Mouse (Mus musculus): ENCODE data around the gene Nags. TPM values are rescaled to one million over a fixed set of nuclear protein-coding genes. Genes with fewer than 3 reads are reported as not detected.

Gene Nags
- polyA plus RNA-seq, 1 experiment from 2014 or later: 0.91 TPM

DNA sequence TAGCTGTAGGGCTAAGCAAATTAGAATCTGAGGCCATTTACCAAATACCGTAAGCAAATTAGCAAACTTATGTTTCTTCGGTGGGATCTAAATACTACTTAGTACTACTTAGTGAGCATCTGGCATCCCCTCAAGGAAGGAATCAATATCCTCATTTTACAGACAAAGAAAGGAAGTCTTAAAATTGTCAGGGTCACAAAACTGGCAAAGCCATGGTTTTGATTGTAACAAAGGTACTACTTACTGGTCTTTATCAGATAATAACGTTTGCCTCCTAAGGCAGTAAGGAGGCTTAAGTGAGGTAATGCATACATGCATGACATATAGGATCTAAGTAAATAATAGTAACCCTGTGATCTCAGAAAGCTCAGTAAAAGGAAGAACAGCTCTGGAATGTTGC lies 40.4 kb downstream of the Nags start:
- Histone ChIP-seq H3K4me3 (ENCODE audit: low read depth, low read length) (peak overlapping the region; percentile 84; the same call in 1 of the 2 replicates), H3K27ac (ENCODE audit: low read length) (peak overlapping the region; percentile 91; the same call in 1 of the 2 replicates), H3K9ac (replicated peaks; ENCODE audit: low read depth) (no peak overlapping the region), H3K4me1 (ENCODE audit: insufficient read depth, low read depth, low read length) (no peaks in the 10 kb centered on the region), H3K9me3 (ENCODE audit: low read length) (no peaks in the 10 kb centered on the region), H3K36me3 (ENCODE audit: insufficient read depth, low read length) (no peaks in the 10 kb centered on the region), H3K27me3 (replicated peaks; ENCODE audit: insufficient read depth, low read length) (no peaks in the 10 kb centered on the region), H3K4me2 (replicated peaks; ENCODE audit: low read depth, low read length) (peak overlapping the region; percentile 84)
- no peak for TF ChIP-seq EP300 (IDR thresholded peaks at IDR 0.05)
- DNase-seq (ENCODE audit: low spot score): no peak
- ATAC-seq: no peak
- 35% methylated on average over 3 of the region's 3 CpGs for WGBS

DNA sequence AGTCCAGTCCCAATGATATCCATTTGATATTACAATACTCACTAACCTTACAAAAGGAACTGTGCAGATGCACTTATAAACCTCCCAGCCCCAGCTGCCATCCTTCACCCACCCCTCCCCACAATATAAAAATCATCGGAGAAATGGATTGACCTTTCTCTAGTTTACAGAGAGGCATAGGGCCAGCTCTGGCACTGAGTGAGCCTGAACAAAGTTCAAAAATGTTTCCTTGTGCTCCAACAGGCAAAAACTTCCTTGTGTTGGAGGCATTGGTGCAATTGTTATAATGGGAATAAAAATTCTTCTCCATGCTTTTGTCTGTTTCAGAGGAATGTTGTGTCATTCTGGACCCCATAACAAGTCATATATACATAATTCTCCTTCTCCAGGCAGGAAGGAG lies 40.9 kb downstream of the Nags start:
- ATAC-seq (no peak), DNase-seq (ENCODE audit: low spot score) (no peak)
- Histone ChIP-seq H3K9me3 (ENCODE audit: low read length) (no peaks in the 10 kb centered on the region), H3K4me2 (replicated peaks; ENCODE audit: low read depth, low read length) (no peak overlapping the region), H3K27ac (ENCODE audit: low read length) (no peak overlapping the region), H3K27me3 (replicated peaks; ENCODE audit: insufficient read depth, low read length) (no peaks in the 10 kb centered on the region), H3K4me1 (ENCODE audit: insufficient read depth, low read depth, low read length) (no peaks in the 10 kb centered on the region), H3K36me3 (ENCODE audit: insufficient read depth, low read length) (no peaks in the 10 kb centered on the region), H3K9ac (replicated peaks; ENCODE audit: low read depth) (no peak overlapping the region), H3K4me3 (ENCODE audit: low read depth, low read length) (no peak overlapping the region)
- TF ChIP-seq CTCF (IDR thresholded peaks at IDR 0.05): no peak
- TF ChIP-seq EP300 (IDR thresholded peaks at IDR 0.05): no peak
- WGBS: 46% methylated on average over 1 of the region's 1 CpGs

DNA sequence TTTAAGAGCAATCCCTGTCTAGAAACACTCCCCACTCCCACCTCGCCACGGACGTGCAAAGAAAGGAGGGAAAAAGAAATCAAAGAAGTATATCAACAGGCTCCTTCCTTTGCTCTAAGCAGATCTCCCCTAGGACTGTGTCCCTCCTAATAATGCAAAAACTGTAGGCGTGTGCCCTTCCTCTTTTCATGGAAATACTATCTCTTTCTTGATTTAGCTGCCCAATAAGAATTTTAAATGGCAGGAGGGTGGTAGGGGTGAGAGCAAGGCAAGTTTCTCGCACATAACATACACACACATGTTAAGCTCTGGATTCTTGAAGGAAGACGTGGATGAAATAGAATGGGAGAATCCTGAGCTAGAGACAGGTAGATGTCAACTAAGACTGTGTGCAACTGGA lies 43.7 kb downstream of the Nags start:
- Histone ChIP-seq H3K4me3 (ENCODE audit: low read depth, low read length) (peak overlapping the region; percentile 55), H3K4me2 (replicated peaks; ENCODE audit: low read depth, low read length) (peak overlapping the region; percentile 78), H3K9ac (replicated peaks; ENCODE audit: low read depth) (0 out of 2 replicates have a peak overlapping the region, but pooled peaks have one; percentile 24), H3K36me3 (ENCODE audit: insufficient read depth, low read length) (no peaks in the 10 kb centered on the region), H3K27ac (ENCODE audit: low read length) (0 out of 2 replicates have a peak overlapping the region, but pooled peaks have one; percentile 11), H3K9me3 (ENCODE audit: low read length) (no peaks in the 10 kb centered on the region), H3K4me1 (ENCODE audit: insufficient read depth, low read depth, low read length) (no peaks in the 10 kb centered on the region), H3K27me3 (replicated peaks; ENCODE audit: insufficient read depth, low read length) (no peaks in the 10 kb centered on the region)
- 57% methylated on average over 6 of the region's 6 CpGs for WGBS
- TF ChIP-seq CTCF (IDR thresholded peaks at IDR 0.05) (no peak), EP300 (IDR thresholded peaks at IDR 0.05) (no peak)
- ATAC-seq (no peak), DNase-seq (ENCODE audit: low spot score) (peak; percentile 3)

DNA sequence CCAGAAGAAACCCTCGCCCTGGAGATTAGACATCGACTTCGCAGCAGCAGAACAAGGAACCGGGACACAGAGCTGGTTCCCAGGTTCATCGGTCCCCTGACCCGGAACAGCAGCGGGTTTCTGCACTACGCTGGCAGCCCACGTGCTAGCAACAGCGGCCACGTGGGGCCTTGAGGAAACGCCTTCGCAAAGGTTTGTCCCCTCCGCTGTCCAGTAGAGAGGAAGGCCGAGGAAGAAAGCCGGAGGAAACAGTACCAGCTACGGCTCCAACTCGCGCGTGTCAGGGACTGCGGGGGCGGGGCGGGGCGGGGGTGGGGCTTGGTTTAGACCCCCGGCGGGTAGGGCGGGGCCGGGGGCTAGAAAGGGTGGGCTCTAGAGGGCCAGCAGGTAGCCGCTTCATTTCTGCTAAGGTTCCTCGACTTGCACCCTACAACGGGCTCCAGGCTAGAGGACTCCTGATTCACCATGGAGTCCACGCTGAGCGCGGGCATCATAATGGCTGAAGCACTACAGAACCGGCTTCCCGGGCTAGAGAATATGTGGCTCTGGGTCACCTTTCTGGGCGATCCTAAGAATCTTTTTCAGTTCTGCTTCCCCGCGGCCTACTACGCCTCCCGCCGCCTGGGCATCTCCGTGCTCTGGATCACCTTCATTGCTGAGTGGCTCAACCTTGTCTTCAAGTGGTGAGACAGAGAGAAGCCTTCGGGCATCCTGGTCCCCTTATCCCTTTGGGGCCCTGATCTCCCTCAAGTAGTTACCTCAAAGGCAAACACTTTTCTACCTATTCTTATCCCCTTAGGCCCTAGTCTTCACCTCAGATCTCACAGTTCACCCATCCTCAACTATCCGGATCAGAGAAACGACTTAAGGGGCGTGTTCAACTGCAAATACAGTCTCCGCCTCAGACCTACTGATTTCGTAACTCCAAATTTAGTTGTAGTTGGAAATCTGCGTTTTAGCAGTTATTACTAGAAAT lies 44.4 kb downstream of the Nags start, which contains the start of gene G6pc3:
G6pc3 (plus strand) TSS at position 160 of the 976 bp plus-strand sequence.
- H3K27me3 ChIP-seq (replicated peaks; ENCODE audit: insufficient read depth, low read length): no peaks in the 10 kb centered on the region
- ATAC-seq: peak; percentile 85
- peak within 1 kb of the TSS; percentile 78 for H3K4me2 ChIP-seq (replicated peaks; ENCODE audit: low read depth, low read length)
- H3K4me1 ChIP-seq (ENCODE audit: insufficient read depth, low read depth, low read length): no peaks in the 10 kb centered on the region
- peak within 1 kb of the TSS; percentile 55 for H3K4me3 ChIP-seq (ENCODE audit: low read depth, low read length)
- H3K27ac ChIP-seq (ENCODE audit: low read length): 0 out of 2 replicates have a peak within 1 kb of the TSS, but pooled peaks have one; percentile 11
- TF ChIP-seq CTCF (IDR thresholded peaks at IDR 0.05) (no peak), EP300 (IDR thresholded peaks at IDR 0.05) (peak; percentile 26; the same call in 1 of the 2 replicates)
- H3K36me3 ChIP-seq (ENCODE audit: insufficient read depth, low read length): no peaks in the 10 kb centered on the region
- H3K9me3 ChIP-seq (ENCODE audit: low read length): no peaks in the 10 kb centered on the region
- peak within 1 kb of the TSS; percentile 24; the same call in 1 of the 2 replicates for H3K9ac ChIP-seq (replicated peaks; ENCODE audit: low read depth)
- peak; percentile 95 for DNase-seq (ENCODE audit: low spot score)
- WGBS: 2% methylated on average over 49 of the region's 50 CpGs

DNA sequence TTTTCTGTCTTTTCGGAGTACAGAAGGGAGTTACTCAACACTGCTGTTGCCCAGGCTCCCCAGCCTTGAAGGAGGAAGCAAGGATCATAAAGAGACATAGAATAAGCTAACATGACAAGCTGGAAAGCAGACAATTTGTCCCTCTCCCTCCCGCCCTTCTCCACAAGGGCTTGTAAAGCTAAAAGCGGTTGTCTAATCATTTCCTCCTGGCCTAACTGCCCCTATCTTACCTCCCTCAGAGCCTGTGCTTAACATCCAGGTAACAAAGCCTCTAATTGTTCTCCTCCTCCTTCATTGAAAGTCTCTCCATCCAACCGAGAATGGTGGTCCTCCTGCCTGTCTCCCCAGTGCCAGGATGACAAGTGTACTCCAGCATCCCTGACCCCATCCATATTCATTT lies 45.5 kb downstream of the Nags start:
- no peak overlapping the region for H3K4me3 ChIP-seq (ENCODE audit: low read depth, low read length)
- no peaks in the 10 kb centered on the region for H3K27me3 ChIP-seq (replicated peaks; ENCODE audit: insufficient read depth, low read length)
- no peaks in the 10 kb centered on the region for H3K9me3 ChIP-seq (ENCODE audit: low read length)
- no peak for TF ChIP-seq EP300 (IDR thresholded peaks at IDR 0.05)
- TF ChIP-seq CTCF (IDR thresholded peaks at IDR 0.05): no peak
- no peaks in the 10 kb centered on the region for H3K4me1 ChIP-seq (ENCODE audit: insufficient read depth, low read depth, low read length)
- WGBS: 34% methylated on average over 4 of the region's 4 CpGs
- ATAC-seq (no peak), DNase-seq (ENCODE audit: low spot score) (no peak)
- peaks cover 10% of the 10 kb centered on the region; the same call in 1 of the 2 replicates for H3K36me3 ChIP-seq (ENCODE audit: insufficient read depth, low read length)
- H3K27ac ChIP-seq (ENCODE audit: low read length): no peak overlapping the region
- no peak overlapping the region for H3K4me2 ChIP-seq (replicated peaks; ENCODE audit: low read depth, low read length)
- H3K9ac ChIP-seq (replicated peaks; ENCODE audit: low read depth): no peak overlapping the region

DNA sequence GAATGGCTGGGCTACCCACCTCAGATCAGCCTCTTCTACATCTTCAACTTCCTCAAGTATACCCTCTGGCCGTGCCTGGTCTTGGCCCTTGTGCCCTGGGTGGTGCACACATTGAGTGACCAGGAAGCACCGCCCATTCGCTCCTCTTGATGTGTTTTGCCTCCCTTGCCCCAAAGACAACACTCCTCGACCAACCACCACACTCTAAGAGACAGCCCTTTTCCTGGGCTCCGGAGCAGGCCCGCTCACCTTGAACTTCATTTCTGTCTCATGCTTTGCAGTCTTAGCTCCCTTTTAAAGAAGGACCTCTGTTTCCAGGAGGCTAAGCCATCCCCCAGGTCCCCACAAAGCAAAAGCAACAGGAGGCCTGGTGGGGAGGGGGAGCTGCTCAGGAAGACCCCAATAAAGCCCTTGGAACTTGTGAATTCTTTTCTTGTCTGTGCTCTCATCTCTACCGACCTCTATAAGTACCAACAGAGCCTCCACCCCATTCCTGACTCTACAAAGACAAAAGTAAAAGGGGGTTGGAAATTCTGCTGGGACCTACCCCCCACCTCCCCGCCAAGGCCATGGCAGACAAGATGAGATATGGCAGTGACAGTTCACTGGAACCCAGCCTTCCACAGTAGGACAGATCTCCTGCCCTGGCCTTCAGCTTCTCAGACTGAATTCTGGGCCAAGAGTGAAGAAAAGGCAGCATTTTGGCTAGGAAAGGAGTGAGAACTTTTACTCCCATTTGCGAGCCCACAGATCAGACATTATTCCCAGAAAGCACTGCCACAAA lies 48.5 kb downstream of the Nags start:
- no peaks in the 10 kb centered on the region for H3K27me3 ChIP-seq (replicated peaks; ENCODE audit: insufficient read depth, low read length)
- TF ChIP-seq CTCF (IDR thresholded peaks at IDR 0.05): no peak
- TF ChIP-seq EP300 (IDR thresholded peaks at IDR 0.05): no peak
- no peaks in the 10 kb centered on the region for H3K9me3 ChIP-seq (ENCODE audit: low read length)
- no peak overlapping the region for H3K4me2 ChIP-seq (replicated peaks; ENCODE audit: low read depth, low read length)
- WGBS: 84% methylated on average over 9 of the region's 9 CpGs
- H3K9ac ChIP-seq (replicated peaks; ENCODE audit: low read depth): no peak overlapping the region
- H3K4me3 ChIP-seq (ENCODE audit: low read depth, low read length): no peak overlapping the region
- H3K4me1 ChIP-seq (ENCODE audit: insufficient read depth, low read depth, low read length): no peaks in the 10 kb centered on the region
- H3K36me3 ChIP-seq (ENCODE audit: insufficient read depth, low read length): peaks cover 36% of the 10 kb centered on the region; the same call in 1 of the 2 replicates
- DNase-seq (ENCODE audit: low spot score) (no peak), ATAC-seq (no peak)
- no peak overlapping the region for H3K27ac ChIP-seq (ENCODE audit: low read length)
